ENCODE assay signal across 8 mouse cellular contexts in genomic region chr2:92486403-92486802, GRCm38 (mm10). TPM values are rescaled to one million over a fixed set of nuclear protein-coding genes. Genes with fewer than 3 reads are reported as not detected.
DNase-seq lines count a peak whose midpoint lies in the region; ATAC-seq lines count a peak whose summit lies in the region.

No protein-coding gene starts in this region.

- H3K4me2 ChIP-seq in limb, embryonic 11.5 days (ENCODE audit: low read depth, severe bottlenecking) = peak overlapping the region; percentile 20; the same call in 1 of the 2 replicates
- H3K4me2 ChIP-seq in midbrain, embryonic 13.5 days (replicated peaks) = peak overlapping the region; percentile 40

- ATAC-seq in limb, embryonic 11.5 days (ENCODE audit: insufficient number of reproducible peaks, low FRiP score, low TSS enrichment, low read depth) = no peak
- peak; percentile 56; the same call in 1 of the 2 replicates for ATAC-seq in midbrain, embryonic 13.5 days

- DNase-seq in heart, adult 11 months = peak; percentile 97
- DNase-seq in heart, postnatal 25 days (ENCODE audit: low spot score) = no peak
- DNase-seq in embryonic facial prominence, embryonic 10.5 days (ENCODE audit: low spot score) = peak; percentile 87
- peak; percentile 74 to 92 for DNase-seq in heart, adult 18-20 months
- DNase-seq in kidney, adult 18-20 months = peak; percentile 88
- DNase-seq in limb, embryonic 11.5 days (ENCODE audit: low spot score) = peak; percentile 92
- peak; percentile 65 to 84 for DNase-seq in spleen, adult 18-20 months

- H3K27ac ChIP-seq in embryonic facial prominence, embryonic 10.5 days (replicated peaks) = no peak overlapping the region
- H3K27ac ChIP-seq in limb, embryonic 11.5 days (replicated peaks; ENCODE audit: low read depth, low read length) = no peak overlapping the region
- H3K27ac ChIP-seq in midbrain, embryonic 13.5 days = no peak overlapping the region

- 2% methylated on average over 11 of the region's 11 CpGs for WGBS in embryonic facial prominence, embryonic 10.5 days
- 2% methylated on average over 11 of the region's 11 CpGs for WGBS in limb, embryonic 11.5 days
- under 1% methylated on average over 11 of the region's 11 CpGs for WGBS in midbrain, embryonic 13.5 days

- no peaks in the 10 kb centered on the region for H3K9me3 ChIP-seq in embryonic facial prominence, embryonic 10.5 days
- H3K9me3 ChIP-seq in limb, embryonic 11.5 days (ENCODE audit: control insufficient read depth, low read length) = no peaks in the 10 kb centered on the region
- H3K9me3 ChIP-seq in midbrain, embryonic 13.5 days = no peaks in the 10 kb centered on the region

- H3K36me3 ChIP-seq in embryonic facial prominence, embryonic 10.5 days (replicated peaks) = no peaks in the 10 kb centered on the region
- H3K36me3 ChIP-seq in limb, embryonic 11.5 days (ENCODE audit: control insufficient read depth, insufficient read depth, low read length) = no peaks in the 10 kb centered on the region
- no peaks in the 10 kb centered on the region for H3K36me3 ChIP-seq in midbrain, embryonic 13.5 days

- H3K27me3 ChIP-seq in embryonic facial prominence, embryonic 10.5 days (replicated peaks; ENCODE audit: low read depth, poor library complexity, severe bottlenecking) = peaks cover 60% of the 10 kb centered on the region
- peaks cover 28% of the 10 kb centered on the region for H3K27me3 ChIP-seq in limb, embryonic 11.5 days (ENCODE audit: control insufficient read depth, insufficient read depth, low read length)
- peaks cover 33% of the 10 kb centered on the region for H3K27me3 ChIP-seq in midbrain, embryonic 13.5 days

- intact Hi-C loops in heart, postnatal 25 days (cut with DNase I) = loop anchor here (2.0 to 10.0 kb wide), 4 partner anchors 41 to 324 kb away; no protein-coding TSS in a partner anchor

- H3K9ac ChIP-seq in limb, embryonic 11.5 days (ENCODE audit: low read length) = no peak overlapping the region
- no peak overlapping the region for H3K9ac ChIP-seq in midbrain, embryonic 13.5 days (replicated peaks)

- H3K4me1 ChIP-seq in embryonic facial prominence, embryonic 10.5 days = peaks cover 14% of the 10 kb centered on the region
- 0 out of 2 replicates have a peak, but pooled peaks cover 3% of the 10 kb centered on the region for H3K4me1 ChIP-seq in limb, embryonic 11.5 days (ENCODE audit: control insufficient read depth, insufficient read depth, low read length)
- H3K4me1 ChIP-seq in midbrain, embryonic 13.5 days (replicated peaks) = peaks cover 21% of the 10 kb centered on the region

- peak overlapping the region; percentile 34 for H3K4me3 ChIP-seq in embryonic facial prominence, embryonic 10.5 days
- H3K4me3 ChIP-seq in limb, embryonic 11.5 days (ENCODE audit: low read depth, low read length) = no peak overlapping the region
- no peak overlapping the region for H3K4me3 ChIP-seq in midbrain, embryonic 13.5 days (replicated peaks)

RNA-seq across cellular contexts. Expression of gene Slc35c1, which starts 26.1 kb away (rescaled TPM):
- total RNA-seq in heart, postnatal 25 days (2021) = 1 to 10 TPM; 6.1 to 6.6 TPM
- 12.6 and 13.5 TPM in 2 replicates for polyA plus RNA-seq in embryonic facial prominence, embryonic 10.5 days (2016; fragmentation: Nextera tagmentation; extraction: Ambion mirVana)
- total RNA-seq in heart, adult 18-20 months (2021) = 1 to 10 TPM; 5.4 to 6.0 TPM
- polyA plus RNA-seq in limb, embryonic 11.5 days (2014; fragmentation: Nextera tagmentation; extraction: Ambion mirVana) = 8.2 and 9.8 TPM in 2 replicates
- polyA plus RNA-seq in midbrain, embryonic 13.5 days (2015; fragmentation: Nextera tagmentation; extraction: Ambion mirVana) = 8.9 and 10.6 TPM in 2 replicates

RNA-seq across cellular contexts. Expression of gene Cry2, which starts 52.6 kb away (rescaled TPM):
- 10 to 100 TPM; 14.2 to 25.9 TPM for total RNA-seq in heart, postnatal 25 days (2021)
- polyA plus RNA-seq in embryonic facial prominence, embryonic 10.5 days (2016; fragmentation: Nextera tagmentation; extraction: Ambion mirVana) = 23.4 and 23.7 TPM in 2 replicates
- 10 to 100 TPM; 15.4 to 16.7 TPM for total RNA-seq in heart, adult 18-20 months (2021)
- 18.0 and 18.1 TPM in 2 replicates for polyA plus RNA-seq in limb, embryonic 11.5 days (2014; fragmentation: Nextera tagmentation; extraction: Ambion mirVana)
- 35.8 and 36.2 TPM in 2 replicates for polyA plus RNA-seq in midbrain, embryonic 13.5 days (2015; fragmentation: Nextera tagmentation; extraction: Ambion mirVana)
